Mouse (Mus musculus) T-helper 2 cell (primary cell): ENCODE measurements around the gene Nufip1.

Experiments
- in situ Hi-C: fragments of 300-600 bp; cut with MboI, MseI; formaldehyde crosslinking; loops from one replicate; pipeline ENCODE4 v1.15.1; 2025; ENCODE audit warnings: high pct_unique_total_duplicates

Nufip1 gene

GRCm38 (mm10) chr14:76110396-76111221 is at the start of gene Nufip1, which contains the start of gene Gpalpp1:
Gene Nufip1 (plus strand): TSS chr14:76110891.
Gene Gpalpp1 (minus strand): TSS chr14:76110760.
- in situ Hi-C loops, result loop anchor here (10.0 kb wide), 1 partner anchor 896 kb away; no protein-coding TSS in a partner anchor

- in situ Hi-C loops, result no loop called here
Measured at GRCm38 (mm10) chr14:76067237-76067636, 43.5 kb upstream of the Nufip1 start.

- in situ Hi-C loops, result no loop called here
Measured at GRCm38 (mm10) chr14:76068296-76068695, 42.4 kb upstream of the Nufip1 start.

GRCm38 (mm10) chr14:76069296-76069695 is 41.4 kb upstream of the Nufip1 start:
- in situ Hi-C loops, result no loop called here

DNA sequence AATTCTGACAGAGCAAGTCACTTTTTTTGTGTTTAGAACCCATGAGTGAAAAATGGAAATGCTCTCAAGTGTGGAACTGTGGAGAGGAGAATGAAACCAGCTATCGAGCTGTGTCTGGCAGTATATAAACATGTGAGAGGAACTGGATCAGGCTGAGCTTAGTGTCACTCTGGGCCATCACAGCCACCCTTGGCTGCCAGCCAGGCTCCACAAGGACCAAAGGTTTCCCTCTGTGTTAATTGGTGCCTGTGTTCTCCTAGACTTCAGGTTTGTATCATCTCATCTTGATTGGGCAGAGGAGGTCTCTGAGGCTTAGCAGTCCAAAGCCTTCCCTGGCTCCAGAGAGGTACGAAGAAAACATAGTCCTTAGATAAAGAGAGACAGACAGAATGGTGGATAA is 38.1 kb upstream of the Nufip1 start:
- in situ Hi-C loops, result no loop called here

DNA sequence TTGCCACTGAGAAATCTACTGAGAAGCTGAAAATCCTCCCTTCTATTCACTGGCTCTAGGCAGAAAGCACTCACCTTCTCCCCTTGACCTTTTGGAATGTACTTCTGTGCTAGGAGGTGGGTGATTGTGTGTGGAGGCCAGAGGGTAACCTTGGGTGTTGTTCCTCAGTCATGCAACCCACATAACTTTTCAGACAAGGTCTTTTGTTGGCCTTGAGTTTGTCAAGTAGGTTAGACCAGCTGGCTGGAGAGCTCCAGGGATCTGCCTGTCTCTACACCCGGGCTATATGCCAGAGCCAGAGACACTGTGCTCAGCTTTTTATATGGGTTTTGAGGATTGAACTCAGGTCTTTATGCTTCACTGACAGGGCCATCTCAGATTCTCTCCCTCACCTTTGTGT is 36.5 kb upstream of the Nufip1 start:
- in situ Hi-C loops, result no loop called here

GRCm38 (mm10) chr14:76075721-76076120 is 35.0 kb upstream of the Nufip1 start:
- in situ Hi-C loops, result loop anchor here (25.0 kb wide), 1 partner anchor 188 kb away; no protein-coding TSS in a partner anchor

DNA sequence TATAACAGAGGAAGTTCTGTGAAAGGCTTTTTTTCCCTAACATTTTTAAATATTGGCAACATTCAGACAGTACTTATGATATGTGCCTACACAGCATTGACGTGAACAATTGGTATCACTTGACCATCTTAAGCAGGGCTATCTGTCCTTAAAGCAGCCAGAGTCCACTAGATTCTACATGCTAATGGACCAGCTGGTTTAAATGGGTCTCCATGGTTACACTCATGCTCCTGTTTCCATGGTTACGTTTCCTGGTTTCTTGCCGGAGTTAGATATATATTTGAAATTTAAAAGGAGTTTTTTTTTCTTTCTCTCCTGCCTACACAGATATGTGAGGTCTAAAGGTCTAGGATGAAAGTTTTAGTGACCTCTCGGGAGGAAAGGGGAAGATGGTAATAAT is 34.1 kb upstream of the Nufip1 start:
- in situ Hi-C loops, result loop anchor here (25.0 kb wide), 1 partner anchor 189 kb away; no protein-coding TSS in a partner anchor

DNA sequence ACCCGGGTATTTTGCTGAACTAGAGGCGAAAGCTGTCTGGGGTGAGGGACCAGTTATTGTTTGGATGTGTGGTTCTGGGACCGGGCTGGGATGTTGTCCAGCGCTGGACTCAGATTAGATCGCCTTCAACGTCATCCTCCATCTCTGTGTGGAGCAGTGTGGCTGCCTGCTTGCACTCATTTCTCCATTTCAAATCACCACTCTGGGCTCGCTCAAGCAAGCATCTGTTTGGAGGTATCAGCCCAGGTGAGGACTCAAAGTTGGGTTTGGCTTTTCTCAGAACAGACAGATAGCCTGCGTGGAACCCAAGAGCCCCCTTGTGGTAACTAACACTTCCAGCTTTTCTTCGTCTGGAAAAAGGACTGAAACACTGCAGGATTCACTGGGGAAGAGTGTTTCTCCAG is 33.6 kb upstream of the Nufip1 start:
- in situ Hi-C loops, result loop anchor here (25.0 kb wide), 1 partner anchor 190 kb away; no protein-coding TSS in a partner anchor

DNA sequence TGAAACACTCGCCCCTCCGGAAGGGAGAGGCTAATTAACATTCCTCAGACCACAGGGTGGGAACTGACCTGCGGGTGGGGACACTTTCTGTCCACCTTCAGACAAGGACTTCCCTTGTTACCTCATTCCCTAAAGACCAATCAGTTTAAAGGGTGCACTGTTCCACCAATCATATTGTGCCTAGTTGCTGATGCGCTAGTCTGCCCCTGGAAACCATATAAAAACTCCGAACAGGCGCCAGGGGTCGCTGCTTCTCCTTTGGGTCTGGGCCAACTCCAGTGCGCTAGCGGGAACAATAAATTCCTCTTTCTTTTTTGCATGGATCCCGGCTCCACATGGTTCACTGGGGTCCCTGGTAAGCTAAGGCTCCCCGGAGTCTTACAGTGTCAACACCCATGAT is 29.2 kb upstream of the Nufip1 start:
- in situ Hi-C loops, result loop anchor here (25.0 kb wide), 1 partner anchor 194 kb away; no protein-coding TSS in a partner anchor

GRCm38 (mm10) chr14:76082086-76082636 is 28.5 kb upstream of the Nufip1 start:
- in situ Hi-C loops, result loop anchor here (25.0 kb wide), 1 partner anchor 195 kb away; no protein-coding TSS in a partner anchor

DNA sequence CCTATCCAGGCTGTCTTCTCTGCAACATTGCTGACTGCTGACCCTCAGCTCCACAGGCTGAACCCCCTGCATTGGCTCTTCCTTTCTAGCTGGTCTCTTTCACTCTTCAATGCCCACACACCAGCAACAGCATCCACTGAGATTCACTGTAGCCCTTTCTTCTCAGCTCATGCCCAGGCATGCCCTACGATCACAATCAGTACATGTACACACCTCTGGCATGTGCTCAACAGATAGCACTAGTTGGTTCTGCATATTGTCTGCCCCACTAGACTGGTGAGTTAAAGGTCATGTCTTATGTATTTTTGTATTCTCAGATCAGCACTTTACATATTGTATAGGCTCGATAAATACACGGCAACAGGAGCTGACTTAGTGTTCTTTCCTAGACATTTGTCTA is 26.5 kb upstream of the Nufip1 start:
- in situ Hi-C loops, result loop anchor here (25.0 kb wide), 1 partner anchor 197 kb away; no protein-coding TSS in a partner anchor

GRCm38 (mm10) chr14:76097244-76097643 is 13.4 kb upstream of the Nufip1 start:
- in situ Hi-C loops, result loop anchor here (25.0 kb wide), 1 partner anchor 210 kb away; no protein-coding TSS in a partner anchor

- in situ Hi-C loops, result loop anchor here (25.0 kb wide), 1 partner anchor 211 kb away; no protein-coding TSS in a partner anchor
Measured at GRCm38 (mm10) chr14:76097815-76098214, 12.9 kb upstream of the Nufip1 start.

- in situ Hi-C loops, result loop anchor here (25.0 kb wide), 1 partner anchor 212 kb away; no protein-coding TSS in a partner anchor
Measured at GRCm38 (mm10) chr14:76099543-76099942, 11.1 kb upstream of the Nufip1 start.

DNA sequence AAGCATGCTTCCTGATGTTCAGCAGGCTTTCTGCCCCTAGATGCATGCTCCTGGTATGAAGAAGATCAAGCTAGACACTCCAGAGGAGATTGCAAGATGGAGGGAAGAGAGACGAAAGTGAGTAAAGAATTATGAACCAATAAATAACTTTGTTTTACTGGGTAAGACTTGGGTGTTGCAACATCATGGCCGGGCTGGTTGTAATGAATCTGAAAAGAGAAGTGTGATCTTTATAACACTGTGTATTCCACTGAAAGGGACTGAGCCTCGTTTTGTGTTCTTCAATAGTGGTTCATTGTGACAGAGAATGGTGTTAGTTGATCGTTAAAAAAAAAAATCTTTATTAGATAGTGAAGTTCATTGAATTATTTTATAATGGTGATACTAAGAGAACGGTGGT is 5.1 kb downstream of the Nufip1 start:
- in situ Hi-C loops, result loop anchor here (10.0 kb wide), 1 partner anchor 901 kb away; no protein-coding TSS in a partner anchor

GRCm38 (mm10) chr14:76118963-76119362 is 8.3 kb downstream of the Nufip1 start:
- in situ Hi-C loops, result loop anchor here (10.0 kb wide), 1 partner anchor 904 kb away; no protein-coding TSS in a partner anchor

- in situ Hi-C loops, result no loop called here
Measured at GRCm38 (mm10) chr14:76120472-76120871, 9.8 kb downstream of the Nufip1 start.

- in situ Hi-C loops, result no loop called here
Measured at GRCm38 (mm10) chr14:76121901-76122662, 11.4 kb downstream of the Nufip1 start.

DNA sequence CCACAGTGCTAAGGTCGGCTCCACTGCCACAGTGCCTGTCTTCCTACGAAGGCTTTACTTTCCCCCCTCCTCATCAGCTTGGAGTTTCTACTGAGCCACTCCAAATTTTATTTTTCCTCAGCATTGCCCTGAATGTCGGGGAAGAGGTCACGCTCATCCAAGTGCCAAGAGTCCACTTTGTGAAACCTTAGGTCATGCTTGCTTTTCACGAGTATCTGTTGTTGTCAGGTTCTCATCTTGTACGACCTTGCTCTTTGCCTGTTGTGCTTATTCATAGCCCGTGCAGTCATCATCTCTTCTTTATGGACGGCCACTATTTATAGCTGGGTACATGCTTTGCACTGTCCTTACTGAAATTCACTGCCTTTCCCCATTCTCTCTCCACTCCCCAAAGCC is 12.0 kb downstream of the Nufip1 start:
- in situ Hi-C loops, result no loop called here

DNA sequence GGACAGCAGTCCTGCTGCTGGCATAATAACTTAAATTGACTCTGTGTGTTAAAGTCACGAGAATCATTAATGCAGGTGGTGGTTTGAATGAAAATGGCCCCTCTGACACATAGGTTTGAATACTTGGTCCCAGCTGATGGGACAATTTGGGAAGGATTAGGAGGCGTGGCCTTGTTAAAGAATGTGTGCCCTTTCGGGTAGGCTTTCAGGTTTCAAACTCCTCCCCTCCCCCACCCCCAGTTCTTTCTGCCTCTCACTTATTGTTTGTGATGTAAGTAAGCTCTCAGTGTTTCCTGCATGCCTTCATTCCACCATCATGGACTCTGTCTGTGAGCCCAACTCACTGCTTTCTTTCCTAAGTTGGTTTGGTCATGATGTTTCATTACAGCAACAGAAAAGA is 16.6 kb downstream of the Nufip1 start:
- in situ Hi-C loops, result no loop called here

- in situ Hi-C loops, result no loop called here
Measured at GRCm38 (mm10) chr14:76128174-76128573, 17.5 kb downstream of the Nufip1 start.
